Mouse (Mus musculus) gastrocnemius, postnatal 10 days (tissue): ENCODE measurements around the gene Setdb1. TPM values are rescaled to one million over a fixed set of nuclear protein-coding genes. Genes with fewer than 3 reads are reported as not detected.
A peak's percentile ranks its signal among the peaks of the same experiment; 100 is the strongest.

Experiments used
- DNase-seq: peaks from one replicate; pipeline ENCODE4 v3.0.0; 2021; ENCODE audit warnings: mixed read lengths
- total RNA-seq, 2 experiments: library from RNA; stranded (reverse); gene quantifications; 2 replicates each; pipeline ENCODE4 v1.2.3; 2021

The Setdb1 gene
- total RNA-seq, 2 experiments from 2014 or later: 12.6 to 17.2 TPM

DNA sequence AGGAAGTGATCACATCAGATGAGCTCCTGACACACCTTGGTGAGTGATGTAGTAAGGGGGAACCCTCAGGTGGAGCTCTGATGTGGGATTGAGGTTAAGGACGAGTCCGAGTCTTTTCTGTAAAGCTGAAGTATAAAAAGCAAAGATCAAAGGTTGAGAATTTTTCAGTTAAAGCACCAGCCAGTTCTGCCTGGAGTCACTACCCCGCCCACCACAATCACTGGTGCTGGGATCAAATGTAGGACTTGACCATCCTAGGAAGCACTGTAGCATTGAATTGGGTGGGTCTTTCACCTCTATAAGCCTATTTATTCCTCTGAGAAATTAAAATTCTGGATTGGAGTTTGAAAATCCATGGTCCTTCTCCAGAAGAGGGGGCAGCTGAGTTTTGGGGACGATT is 66.0 kb downstream of the Setdb1 start:
- DNase-seq: no peak

DNA sequence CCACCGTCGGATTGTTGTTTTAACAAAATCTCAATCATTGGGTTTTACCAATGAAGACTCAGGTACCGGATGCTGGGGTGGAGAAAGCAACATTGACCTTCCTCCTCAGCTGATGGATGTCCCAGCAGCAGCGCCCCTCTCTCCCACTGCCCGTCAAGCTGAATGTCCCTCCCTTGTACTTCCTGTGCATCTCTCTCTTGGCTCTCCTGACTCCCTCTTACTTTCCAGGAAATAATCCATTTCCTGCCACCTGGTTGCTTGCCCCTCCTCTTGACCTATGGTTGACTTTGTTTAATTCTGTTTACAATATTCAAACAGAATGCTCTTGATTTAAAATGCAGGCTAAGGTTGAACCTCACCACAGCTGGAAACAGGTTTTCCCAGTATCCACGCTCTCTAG is 66.8 kb downstream of the Setdb1 start:
- no peak for DNase-seq

DNA sequence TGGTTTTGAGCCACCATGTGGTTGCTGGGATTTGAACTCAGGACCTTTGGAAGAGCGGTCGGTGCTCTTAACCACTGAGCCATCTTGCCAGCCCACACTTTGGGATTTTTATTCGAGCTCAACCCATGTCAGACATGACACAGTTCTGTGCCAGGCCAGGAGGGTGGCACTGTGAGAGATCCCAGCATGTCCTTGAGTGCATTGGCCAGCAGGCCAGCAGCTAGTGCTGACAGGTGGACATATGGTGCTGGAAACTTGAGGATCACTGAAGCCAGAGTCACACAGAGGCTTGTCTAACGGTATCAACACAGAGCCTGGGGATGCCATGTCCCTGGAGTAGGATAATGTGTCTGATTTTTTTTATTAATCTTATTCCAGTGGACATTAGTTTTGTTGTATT is 67.6 kb downstream of the Setdb1 start:
- no peak for DNase-seq

DNA sequence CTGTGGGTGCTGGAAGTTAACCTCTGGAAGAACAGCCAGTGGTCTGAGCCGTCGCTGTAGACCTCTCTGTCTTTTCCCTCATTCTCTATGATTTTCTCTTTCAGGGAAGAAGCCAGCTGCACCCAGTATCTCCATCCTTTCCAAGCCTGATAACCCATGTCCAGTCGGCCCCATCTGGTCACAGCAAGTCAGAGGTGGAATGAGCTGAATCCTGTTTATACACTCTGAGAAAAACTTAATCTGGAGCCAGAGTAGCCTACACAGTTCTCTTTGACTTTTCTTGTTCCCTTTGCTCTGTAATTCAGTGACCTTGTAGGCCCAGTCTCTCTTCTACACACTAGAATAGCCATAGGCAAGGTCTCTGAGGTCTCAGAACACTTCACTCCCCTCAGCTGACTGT is 69.5 kb downstream of the Setdb1 start:
- no peak for DNase-seq

DNA sequence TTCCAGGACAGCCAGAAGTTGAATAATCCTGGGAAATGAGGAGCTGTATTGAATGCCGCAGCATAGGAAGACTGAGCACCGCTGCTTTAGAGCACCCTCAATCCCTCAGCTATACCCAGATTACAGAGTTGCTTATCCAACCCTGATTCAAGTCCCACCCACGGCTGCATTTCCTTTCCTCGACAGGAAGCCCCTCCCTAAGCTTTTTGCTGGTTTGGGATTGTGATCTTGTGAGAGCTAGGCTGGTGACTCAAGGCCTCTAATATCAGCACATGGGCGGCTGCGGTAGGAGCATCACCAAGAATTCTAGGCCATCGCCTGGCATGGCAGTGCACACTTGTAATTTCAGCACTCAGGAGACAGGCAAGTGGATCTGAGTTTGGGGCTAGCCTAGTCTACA is 70.5 kb downstream of the Setdb1 start:
- no peak for DNase-seq

DNA sequence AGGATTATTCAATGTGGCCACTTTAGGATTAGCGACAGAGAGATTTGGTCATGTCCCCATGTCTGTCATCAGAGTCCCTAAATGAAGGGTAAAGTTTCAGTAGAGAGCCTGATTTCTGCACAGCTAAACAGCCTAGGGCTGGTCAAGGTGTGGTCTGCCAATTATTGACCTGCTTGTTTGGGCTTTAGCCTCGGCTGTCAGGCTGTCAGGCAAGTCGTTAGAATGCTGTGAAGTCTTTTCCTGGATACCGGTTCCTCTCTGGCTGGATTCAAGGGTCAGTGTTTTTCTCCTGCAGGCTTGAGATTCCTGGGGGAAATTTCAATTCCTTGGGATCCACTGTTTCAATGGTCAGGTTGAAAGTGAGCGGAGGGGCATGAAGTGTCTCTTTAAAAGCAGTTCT is 71.0 kb downstream of the Setdb1 start:
- DNase-seq: no peak

DNA sequence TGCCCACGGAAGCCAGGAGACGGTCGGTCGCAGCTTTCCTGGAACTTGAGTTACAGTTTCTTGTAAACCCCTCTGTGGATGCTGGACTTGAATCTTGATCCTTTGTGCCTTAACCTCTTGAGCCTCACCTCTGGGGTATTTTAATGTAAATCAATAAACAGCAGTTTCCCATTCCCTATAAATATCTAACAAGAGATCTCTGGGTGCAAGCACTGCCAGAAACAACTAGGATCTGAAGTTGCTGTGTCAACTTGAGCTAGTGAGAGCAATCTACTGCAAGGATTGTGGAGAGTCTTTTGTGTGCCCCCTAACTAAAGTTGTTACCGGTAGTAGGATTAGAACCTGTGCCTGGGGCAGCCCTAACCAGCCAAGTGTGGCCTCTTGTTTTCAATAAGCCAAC is 71.6 kb downstream of the Setdb1 start:
- DNase-seq: no peak

DNA sequence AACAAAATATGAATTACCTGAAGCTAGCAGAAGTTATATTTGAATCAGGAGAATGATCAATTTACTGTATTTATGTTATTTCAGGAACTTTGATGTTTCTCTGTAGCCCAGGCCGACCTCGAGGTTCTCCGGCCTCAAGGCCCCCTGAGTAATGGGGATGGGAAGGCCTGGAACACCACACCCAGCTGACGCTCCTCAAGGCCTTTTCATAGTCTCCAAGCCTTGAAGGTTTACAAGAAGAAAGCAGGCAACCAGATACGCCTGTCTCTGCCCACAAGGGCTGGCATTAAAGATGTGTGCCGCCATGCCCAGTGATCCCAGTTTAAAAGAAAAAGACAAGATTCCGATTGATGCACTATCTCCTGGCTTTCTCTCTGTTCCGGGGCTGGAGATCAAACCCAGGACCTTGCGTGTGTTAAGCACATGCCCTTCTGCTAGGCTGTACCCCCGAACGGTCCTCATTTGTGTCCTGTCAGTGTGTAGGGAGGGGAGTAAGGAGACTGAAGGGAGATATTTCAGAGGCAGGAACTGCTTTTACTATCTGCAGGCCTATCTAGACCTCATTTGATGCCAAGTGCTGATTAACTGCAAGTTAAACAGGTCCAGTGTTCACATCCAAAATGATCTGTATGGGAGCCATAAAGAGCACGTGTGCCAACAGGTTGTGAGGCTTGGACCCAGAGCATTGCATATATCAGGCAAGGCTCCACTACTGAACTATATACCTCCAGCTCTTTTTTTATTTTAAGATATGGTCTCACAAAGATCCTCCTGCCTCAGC is 72.3 kb downstream of the Setdb1 start:
- no peak for DNase-seq

DNA sequence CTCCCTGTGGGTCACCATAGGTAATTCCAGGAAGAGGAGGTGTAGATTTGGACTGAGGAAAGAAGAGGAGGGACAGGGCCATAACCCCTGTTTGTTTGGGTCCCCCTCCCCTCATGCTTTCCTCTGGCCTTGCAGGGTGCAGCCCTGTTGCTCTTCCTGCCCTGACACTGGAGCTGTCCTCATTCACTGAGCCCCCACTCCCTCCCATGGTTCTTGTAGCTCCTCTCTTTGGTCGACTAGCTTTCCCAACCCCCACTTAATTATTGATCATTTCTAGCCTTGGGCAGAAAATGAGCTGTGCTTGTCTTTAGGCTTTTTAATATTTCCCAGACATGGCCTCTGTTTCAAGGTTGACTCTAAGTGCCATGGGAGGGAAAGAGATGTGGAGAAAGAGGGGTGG is 72.9 kb downstream of the Setdb1 start:
- no peak for DNase-seq

DNA sequence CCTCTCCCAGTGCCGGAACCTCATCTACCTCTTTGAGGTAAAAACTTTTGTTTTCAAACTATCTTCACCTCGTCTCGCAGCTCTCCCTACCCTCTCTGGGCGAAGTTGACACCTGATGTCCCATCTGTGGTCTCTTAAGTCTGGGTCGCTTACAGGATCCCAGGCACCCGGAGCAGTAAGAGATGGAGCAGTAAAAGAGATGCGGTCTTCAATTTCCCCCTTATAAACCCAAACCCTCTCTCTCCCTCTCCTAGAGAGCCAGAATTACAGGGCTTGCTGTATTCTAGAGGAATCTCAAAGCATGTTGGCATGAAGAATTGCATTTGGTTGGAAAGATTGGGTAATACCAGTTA is 73.4 kb downstream of the Setdb1 start:
- no peak for DNase-seq

DNA sequence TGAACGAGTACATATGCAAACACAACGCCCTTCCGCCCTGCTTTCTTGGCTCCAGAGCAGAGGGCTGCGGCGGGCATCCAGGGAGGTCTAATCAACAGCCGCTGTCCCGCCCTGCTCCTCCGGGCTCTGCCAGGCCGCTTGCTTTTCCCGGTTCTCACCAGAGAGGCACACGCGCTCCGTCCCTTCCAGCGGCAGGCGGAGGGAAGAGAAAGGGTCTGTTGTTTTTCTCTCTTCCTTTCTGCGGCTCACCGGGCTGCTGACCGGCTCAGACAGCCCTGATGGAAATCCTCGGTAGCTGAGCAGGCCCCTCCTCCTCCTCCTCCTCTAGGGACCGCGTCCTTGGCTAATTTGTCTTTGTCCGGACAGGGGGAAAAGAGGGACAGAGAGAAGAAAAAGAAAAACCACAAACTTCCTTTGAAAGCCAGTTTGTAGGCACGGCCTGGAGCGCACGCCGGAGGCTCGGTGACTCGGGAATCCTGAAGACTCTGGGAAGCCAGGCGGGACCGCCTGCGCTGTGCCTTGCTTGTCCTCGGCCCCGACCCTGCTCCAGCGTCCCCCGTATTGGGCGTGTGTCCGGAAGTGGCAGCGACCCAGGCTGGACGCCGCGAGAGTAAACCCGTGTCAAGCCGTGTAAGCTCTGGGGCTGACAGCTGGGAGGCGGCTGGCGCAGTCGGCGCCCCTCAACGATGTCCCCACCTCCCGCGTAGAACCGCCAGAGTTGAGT is 74.0 kb downstream of the Setdb1 start:
- DNase-seq: peak; percentile 82

DNA sequence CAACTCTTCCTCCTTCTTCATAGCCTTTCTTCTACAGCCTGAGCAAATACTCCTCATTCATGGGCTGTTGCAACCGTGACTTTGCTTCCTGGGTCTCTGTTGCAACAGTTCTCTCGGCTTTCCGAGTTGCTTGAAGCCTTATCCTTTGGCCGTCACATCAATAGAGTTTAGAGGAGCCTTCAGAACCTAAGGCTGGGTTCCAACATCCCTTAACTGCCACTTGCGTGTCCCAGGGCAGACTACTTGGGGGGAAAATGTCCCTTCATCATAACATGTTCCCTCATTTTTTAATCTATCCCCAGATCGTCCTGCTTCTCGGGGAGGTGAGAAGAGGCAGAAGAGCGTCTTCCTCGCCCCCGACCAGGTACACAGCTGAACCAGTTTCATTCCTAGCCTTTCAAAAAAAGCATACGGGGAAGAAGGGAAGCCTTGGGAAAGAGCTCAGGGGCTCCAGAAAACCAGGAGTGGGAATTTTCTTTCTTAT is 74.6 kb downstream of the Setdb1 start:
- DNase-seq: no peak

DNA sequence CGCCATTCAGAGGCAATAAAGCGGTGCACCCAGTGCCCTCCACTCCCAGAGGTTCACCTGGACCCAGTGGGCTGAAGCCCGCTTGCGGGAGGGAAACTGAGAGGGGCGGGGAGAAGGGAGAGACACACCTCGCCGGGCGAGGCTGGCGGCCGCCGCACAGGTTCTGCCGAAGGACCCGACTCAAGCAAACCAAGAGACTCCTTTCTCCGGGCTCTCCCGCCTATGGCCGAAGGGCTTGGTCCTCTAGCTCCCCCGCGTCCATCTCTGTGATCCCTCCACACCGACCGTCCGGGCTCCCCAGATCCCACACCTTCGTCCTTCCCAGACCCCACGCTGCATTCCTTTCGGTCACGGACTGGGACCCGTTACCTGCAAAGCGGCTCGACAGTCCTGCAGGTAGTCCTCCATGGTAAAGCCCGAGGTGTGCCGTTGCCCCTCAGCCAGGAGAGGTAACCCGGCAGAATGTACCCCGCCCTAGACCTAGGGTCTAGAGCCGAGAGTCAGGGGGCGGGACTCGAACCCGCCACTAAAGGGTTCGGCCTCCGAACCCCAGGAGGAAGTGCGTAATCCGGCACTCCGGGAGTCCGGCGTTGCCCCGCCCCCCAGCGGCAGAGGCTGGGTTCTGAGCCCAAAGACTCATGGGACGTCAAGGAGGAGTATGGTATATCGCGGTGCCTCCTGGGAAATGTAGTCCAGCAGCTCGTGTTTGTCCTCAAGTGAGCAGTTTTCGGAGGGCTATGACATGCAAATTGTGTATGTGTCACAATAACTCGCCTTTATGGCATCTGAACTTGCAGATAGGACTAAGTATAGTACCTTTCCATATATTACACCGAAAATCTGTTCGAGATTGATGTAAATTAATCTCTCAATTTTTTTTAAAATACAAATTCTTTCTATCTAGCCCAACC is 75.5 kb downstream of the Setdb1 start, which contains the start of the genes Mindy1 and Prune1:
Gene Mindy1 (plus strand): TSS at position 130 of the 911 bp plus-strand sequence.
Gene Prune1 (minus strand): TSS at position 861 of the 911 bp plus-strand sequence.
- DNase-seq: peak; percentile 99

DNA sequence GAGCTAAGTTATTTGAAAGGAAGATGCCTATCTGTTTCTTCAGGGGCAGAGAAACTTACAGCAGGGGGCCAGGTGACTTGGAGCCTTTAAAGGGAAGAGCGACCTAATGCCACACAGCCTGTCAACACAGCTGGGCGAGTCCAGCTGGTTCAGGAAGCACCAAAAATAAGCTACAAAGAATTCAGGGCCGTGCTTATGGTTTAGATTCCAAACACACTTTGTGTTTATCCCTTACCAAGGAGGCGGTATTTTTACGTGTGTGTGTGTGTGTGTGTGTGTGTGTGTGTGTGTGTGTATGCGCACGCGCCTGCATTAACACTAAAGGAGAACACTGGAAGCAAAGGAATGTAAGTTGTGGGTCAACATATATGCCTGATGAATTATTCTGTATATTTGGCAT is 76.3 kb downstream of the Setdb1 start:
- DNase-seq: no peak

DNA sequence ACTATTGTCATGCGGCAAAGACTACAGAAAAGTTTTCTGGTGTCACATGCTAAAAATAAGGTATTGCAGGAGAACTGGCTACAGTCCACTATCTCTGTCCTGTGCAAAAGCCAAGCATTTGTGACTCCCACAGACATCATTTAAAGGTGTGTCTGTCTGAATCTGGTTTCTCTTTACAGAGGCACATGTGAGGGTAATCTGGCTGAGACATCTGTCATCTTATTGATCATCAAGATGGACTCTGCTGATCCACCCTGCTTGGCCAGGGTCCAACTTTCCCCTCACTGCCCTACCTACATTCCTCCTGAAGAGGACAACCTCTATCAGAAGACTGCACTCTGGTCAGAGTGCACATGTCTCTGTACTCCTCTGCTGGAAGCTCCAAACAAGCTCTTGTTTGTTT is 79.9 kb downstream of the Setdb1 start:
- DNase-seq: no peak

DNA sequence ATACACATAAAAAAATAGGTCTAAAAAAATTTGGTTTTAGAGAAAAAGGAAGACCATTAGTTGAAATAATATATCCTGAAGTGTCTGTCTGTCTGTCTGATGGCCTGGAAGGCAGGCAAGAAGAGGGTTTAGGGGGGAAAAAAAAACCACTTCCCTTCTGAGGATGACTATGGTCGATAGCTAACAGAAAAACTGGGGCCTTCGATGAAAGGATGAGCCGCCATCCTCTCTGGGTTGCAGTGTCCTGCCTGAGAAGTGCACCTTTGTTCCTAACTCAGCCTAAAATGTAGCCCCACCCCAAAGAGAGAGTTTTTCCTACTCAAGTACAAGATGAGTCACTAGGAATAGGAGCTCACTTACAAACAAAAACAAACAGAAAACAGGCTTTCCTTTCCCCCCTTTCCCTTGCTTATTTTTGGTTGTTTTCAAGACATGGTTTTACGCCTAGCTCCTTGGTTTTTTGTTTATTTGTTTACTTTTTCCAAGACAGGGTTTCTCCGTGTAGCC is 80.5 kb downstream of the Setdb1 start:
- DNase-seq: no peak

DNA sequence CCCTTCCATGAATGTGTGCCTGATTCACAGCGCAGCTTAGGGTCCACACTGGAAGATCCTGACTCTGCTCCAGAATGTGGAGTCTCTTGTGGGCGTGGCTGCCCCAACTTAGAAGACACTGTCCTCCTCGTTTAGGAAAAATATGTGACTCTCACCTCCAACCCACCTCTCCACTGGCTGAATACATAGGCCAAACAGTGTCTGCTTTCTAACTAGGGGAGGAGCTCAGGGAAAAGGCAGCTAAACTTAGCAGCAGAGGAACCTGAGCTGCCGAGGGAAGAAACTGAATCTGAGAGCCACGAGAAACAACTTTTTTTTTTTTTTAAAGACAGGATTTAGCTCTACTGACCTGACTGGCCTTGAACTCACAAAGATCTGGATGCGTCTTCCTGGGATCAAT is 81.8 kb downstream of the Setdb1 start:
- no peak for DNase-seq

DNA sequence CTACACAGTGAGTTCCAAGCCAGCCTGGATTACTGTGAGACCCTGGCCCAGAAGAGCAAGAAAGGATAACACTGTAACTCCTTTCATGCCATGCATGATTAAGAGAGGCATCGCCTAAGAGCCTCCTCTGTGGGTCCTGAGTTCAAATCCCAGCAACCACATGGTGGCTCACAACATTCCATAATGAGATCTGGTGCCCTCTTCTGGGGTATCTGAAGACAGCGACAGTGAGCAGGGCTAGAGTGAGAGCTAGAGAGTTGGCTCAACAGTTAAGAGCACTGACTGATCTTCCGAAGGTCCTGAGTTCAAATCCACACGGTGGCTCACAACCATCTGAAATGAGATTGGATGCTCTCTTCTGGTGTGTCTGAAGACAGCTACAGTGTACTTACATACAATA is 82.5 kb downstream of the Setdb1 start:
- no peak for DNase-seq
